Mouse (Mus musculus) megakaryocyte, adult 5-6 weeks (primary cell): ENCODE results near the gene Unc93a. TPM values are rescaled to one million over a fixed set of nuclear protein-coding genes. Genes with fewer than 3 reads are reported as not detected.
A peak's percentile ranks its signal among the peaks of the same experiment; 100 is the strongest.
"Not testable (repeated sequence)": the region's sequence is repeated elsewhere in the genome, so short reads cannot be mapped to it uniquely, and the experiment has no call there.

Experiments used
- ATAC-seq: 2 replicates; pipeline ENCODE4 v1.8.0; 2016; ENCODE audit warnings: mild to moderate bottlenecking, inconsistent platforms; ENCODE audit not compliant: poor library complexity, severe bottlenecking
- total RNA-seq, 2 experiments: library from RNA; stranded (forward) in 1 of 2; stranded (reverse) in 1 of 2; fragments of 153-499, 151-499 nt in 1 of 2; fragments of 221-1000, 200-1000 nt in 1 of 2; gene quantifications; 2 replicates each; pipeline versions ENCODE4 v1.2.3 to v1.2.4; 2015 to 2017

Unc93a gene
- total RNA-seq, 2 experiments from 2014 or later, result 0.29 TPM; not detected in 1

DNA sequence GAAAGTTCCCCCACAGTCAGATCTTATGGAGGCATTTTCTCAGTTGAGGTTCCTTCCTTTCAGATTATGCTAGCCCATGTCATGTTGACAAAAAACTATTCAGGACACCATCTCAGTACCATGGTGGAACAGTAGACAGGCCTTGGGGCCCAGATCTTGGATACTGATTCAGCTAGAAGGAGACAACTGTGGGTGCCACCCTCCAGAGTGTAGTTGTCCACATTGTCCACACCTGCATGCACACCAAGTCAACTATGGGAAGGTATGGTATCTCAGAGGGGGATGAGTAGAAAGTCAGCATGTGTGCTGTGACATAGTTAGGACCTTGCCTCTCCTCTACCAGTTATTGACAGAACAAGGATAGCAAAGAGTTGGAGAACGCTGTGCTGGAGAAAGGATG, 40.1 kb downstream of the Unc93a start:
- ATAC-seq, result not testable (repeated sequence)

DNA sequence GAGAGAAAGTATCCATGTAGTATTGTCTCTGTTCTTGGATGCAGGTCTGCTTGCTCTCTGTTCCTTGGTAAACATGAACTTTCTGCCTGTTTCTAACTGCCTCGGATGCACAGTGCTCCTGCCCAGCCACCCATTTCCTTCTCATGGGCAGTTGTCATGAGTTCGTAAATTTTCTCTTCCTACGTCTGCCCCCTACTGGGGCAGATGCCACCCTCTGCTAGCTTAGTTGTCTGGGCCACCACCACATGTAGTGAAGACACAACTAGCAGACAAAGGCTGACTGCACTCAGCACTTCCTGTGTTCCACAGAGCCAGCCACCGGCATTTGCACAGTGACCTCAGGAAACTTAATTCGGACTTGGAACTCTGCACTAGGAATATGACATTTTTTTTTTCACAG, 62.4 kb downstream of the Unc93a start:
- peak; percentile 59; the same call in 1 of the 2 replicates for ATAC-seq

DNA sequence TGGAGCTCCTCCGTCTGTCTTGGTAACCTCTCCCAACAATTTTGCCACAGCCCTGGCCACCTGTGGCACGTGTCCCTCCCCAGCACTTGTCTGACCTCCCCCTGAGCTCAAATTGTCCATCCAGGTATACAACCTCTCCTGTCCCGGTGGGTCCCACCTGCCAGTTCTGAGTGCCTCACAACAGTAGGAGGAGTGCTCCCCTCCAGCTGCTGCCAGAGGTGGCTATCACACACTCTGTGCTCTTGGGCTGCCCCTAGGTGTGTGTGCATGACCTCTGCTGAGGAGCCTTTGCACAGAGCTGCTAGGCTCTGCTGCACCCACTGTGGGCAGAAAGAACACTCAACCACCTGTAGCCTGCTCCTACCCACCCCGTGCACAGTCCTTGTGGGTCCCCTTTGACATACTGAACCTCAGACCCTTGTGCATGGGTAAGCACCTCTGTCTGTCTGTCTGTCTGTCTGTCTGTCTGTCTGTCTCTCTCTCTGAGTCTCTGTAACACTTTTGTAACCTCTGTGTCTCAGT, 63.7 kb downstream of the Unc93a start:
- ATAC-seq, result not testable (repeated sequence)

DNA sequence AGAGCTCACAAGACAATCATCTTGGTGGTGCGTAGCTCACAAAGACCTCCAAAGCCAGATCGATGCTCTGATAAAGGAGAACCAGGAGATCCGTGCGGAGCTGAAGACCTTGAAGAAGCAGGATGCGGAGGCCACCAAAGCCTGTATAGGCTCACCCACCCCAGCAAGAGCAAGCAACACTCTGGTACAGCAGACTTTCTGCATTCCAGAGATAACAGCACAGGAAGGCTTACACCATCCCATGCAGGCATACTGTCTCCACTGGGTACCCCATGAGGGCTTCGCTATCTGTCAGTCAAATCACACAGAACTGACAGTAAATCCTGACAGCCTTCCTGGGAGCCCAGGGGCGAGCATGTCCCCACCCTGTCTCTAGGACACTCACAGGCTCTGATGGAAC, 68.7 kb downstream of the Unc93a start:
- not testable (repeated sequence) for ATAC-seq

DNA sequence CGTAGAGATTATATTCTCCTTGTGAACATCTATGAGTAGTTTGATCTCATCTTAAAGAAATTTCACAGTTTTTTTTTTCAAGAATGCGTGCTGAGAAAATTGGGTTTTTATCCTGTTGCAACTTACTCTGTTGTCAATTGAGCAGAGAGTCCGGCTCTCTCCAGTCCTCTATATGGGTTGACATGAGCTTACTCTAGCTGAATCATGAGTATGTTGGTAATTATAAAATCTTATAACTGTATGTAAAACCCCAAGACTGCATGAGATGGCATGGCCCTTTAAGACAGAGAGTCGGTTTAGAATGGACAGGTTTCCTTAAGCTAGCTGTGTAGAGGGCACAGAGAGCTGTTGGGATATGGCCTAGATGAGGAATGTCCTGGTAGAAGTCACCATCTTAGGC, 70.8 kb downstream of the Unc93a start, which contains the start of gene Tcp10b:
TSS of gene Tcp10b (plus strand) at position 301 of the 400 bp plus-strand sequence.
- ATAC-seq, result not testable (repeated sequence)

Other genes with a start within 250 kb of the Unc93a start
- gene Pnldc1, start 221.6 kb downstream of the Unc93a start, total RNA-seq (2015), result 1.4 TPM in 1 of 2 replicates, not detected in the other
- 0.11 TPM in 1 of 2 replicates, not detected in the other for gene Pnldc1, start 221.6 kb downstream of the Unc93a start, total RNA-seq (2017)
- gene Tcp1, start 216.1 kb downstream of the Unc93a start, total RNA-seq (2015), result 233 and 244 TPM in 2 replicates
- gene Tcp1, start 216.1 kb downstream of the Unc93a start, total RNA-seq (2017), result 370 and 389 TPM in 2 replicates
- gene Mrpl18, start 215.5 kb downstream of the Unc93a start, total RNA-seq (2015), result 112 and 131 TPM in 2 replicates
- gene Mrpl18, start 215.5 kb downstream of the Unc93a start, total RNA-seq (2017), result 122 and 163 TPM in 2 replicates
- not detected in 2 replicates for gene Acat3, start 191.2 kb downstream of the Unc93a start, total RNA-seq (2015)
- 0.33 and 0.51 TPM in 2 replicates for gene Acat3, start 191.2 kb downstream of the Unc93a start, total RNA-seq (2017)
- gene Acat2, start 171.1 kb downstream of the Unc93a start, total RNA-seq (2015), result 7.6 and 9.0 TPM in 2 replicates
- 9.1 and 9.8 TPM in 2 replicates for gene Acat2, start 171.1 kb downstream of the Unc93a start, total RNA-seq (2017)
- gene Wtap, start 137.6 kb downstream of the Unc93a start, total RNA-seq (2015), result 114 and 116 TPM in 2 replicates
- gene Wtap, start 137.6 kb downstream of the Unc93a start, total RNA-seq (2017), result 246 and 306 TPM in 2 replicates
- 57.6 and 73.8 TPM in 2 replicates for gene Sod2, start 125.0 kb downstream of the Unc93a start, total RNA-seq (2015)
- 23.3 and 40.3 TPM in 2 replicates for gene Sod2, start 125.0 kb downstream of the Unc93a start, total RNA-seq (2017)
- gene Gpr31b, start 79.5 kb downstream of the Unc93a start, total RNA-seq (2015), result not detected in 2 replicates
- gene Gpr31b, start 79.5 kb downstream of the Unc93a start, total RNA-seq (2017), result 0.81 TPM in 1 of 2 replicates, not detected in the other
- gene Tcp10b, start 70.7 kb downstream of the Unc93a start, total RNA-seq (2015), result 0.04 TPM in 1 of 2 replicates, not detected in the other
- gene Tcp10b, start 70.7 kb downstream of the Unc93a start, total RNA-seq (2017), result not detected in 2 replicates
- gene Smok2a, start 89.4 kb upstream of the Unc93a start, total RNA-seq (2015), result not detected in 2 replicates
- not detected in 2 replicates for gene Smok2a, start 89.4 kb upstream of the Unc93a start, total RNA-seq (2017)
- gene Smok2b, start 98.4 kb upstream of the Unc93a start, total RNA-seq (2015), result not detected in 2 replicates
- gene Smok2b, start 98.4 kb upstream of the Unc93a start, total RNA-seq (2017), result not detected in 2 replicates
- gene Tcp10c, start 222.8 kb upstream of the Unc93a start, total RNA-seq (2015), result not detected in 2 replicates
- not detected in 2 replicates for gene Tcp10c, start 222.8 kb upstream of the Unc93a start, total RNA-seq (2017)